Mouse (Mus musculus): ENCODE measurements at regions not wholly inside any gene's neighbourhood (a gene's known extent, or its start where the extent isn't known, plus 50 kb on each side); places are given as distances from the start of the nearest gene placed in this dataset.

DNA sequence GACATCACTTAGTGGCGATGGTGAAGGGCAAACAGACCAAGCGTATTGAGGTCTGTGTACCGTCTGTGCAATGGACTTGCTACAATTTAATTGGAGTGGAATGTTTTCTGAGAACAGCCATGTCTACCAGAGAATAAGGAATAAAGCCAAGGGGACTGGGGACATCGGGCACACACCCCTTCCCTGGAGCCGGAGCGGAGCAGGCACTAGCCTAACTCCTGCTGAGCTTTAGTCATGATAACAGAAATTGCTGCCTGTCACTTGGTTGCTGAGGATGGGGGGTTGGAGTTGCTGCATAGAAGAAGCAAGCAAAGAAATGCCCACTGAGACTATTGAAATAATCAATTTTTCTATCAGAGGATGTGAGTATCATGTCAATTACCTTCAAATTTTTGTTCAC is 549.5 kb upstream of the Mki67 start:
- no peaks in the 10 kb centered on the region for H3K4me1 ChIP-seq (ENCODE audit: control insufficient read depth, insufficient read depth, low read length)
- no peak overlapping the region for H3K27ac ChIP-seq (replicated peaks; ENCODE audit: low read depth, low read length)
- no peak for DNase-seq (ENCODE audit: low spot score)
- no peaks in the 10 kb centered on the region for H3K36me3 ChIP-seq (ENCODE audit: control insufficient read depth, insufficient read depth, low read length)
- H3K27me3 ChIP-seq (ENCODE audit: control insufficient read depth, insufficient read depth, low read length): no peaks in the 10 kb centered on the region
- no peak overlapping the region for H3K4me2 ChIP-seq (ENCODE audit: low read depth, severe bottlenecking)
- no peak for ATAC-seq (ENCODE audit: insufficient number of reproducible peaks, low FRiP score, low TSS enrichment, low read depth)
- H3K9me3 ChIP-seq (ENCODE audit: control insufficient read depth, low read length): no peaks in the 10 kb centered on the region
- no peak overlapping the region for H3K4me3 ChIP-seq (ENCODE audit: low read depth, low read length)
- H3K9ac ChIP-seq (ENCODE audit: low read length): no peak overlapping the region
- WGBS: 58% methylated on average over 6 of the region's 6 CpGs

- no peaks in the 10 kb centered on the region for H3K4me1 ChIP-seq (ENCODE audit: control insufficient read depth, insufficient read depth, low read length)
- WGBS: 87% methylated on average over 7 of the region's 7 CpGs
- H3K4me2 ChIP-seq (ENCODE audit: low read depth, severe bottlenecking): no peak overlapping the region
- no peaks in the 10 kb centered on the region for H3K27me3 ChIP-seq (ENCODE audit: control insufficient read depth, insufficient read depth, low read length)
- no peaks in the 10 kb centered on the region for H3K9me3 ChIP-seq (ENCODE audit: control insufficient read depth, low read length)
- no peak for ATAC-seq (ENCODE audit: insufficient number of reproducible peaks, low FRiP score, low TSS enrichment, low read depth)
- no peak overlapping the region for H3K27ac ChIP-seq (replicated peaks; ENCODE audit: low read depth, low read length)
- no peak for DNase-seq (ENCODE audit: low spot score)
- no peak overlapping the region for H3K4me3 ChIP-seq (ENCODE audit: low read depth, low read length)
- no peak overlapping the region for H3K9ac ChIP-seq (ENCODE audit: low read length)
- no peaks in the 10 kb centered on the region for H3K36me3 ChIP-seq (ENCODE audit: control insufficient read depth, insufficient read depth, low read length)
These were observed 551.7 kb upstream of the Mki67 start for GRCm38 (mm10) chr7:136267716-136268489.

- DNase-seq (ENCODE audit: low spot score) (no peak), ATAC-seq (ENCODE audit: insufficient number of reproducible peaks, low FRiP score, low TSS enrichment, low read depth) (no peak)
- Histone ChIP-seq H3K4me3 (ENCODE audit: low read depth, low read length) (no peak overlapping the region), H3K4me2 (ENCODE audit: low read depth, severe bottlenecking) (no peak overlapping the region), H3K27me3 (ENCODE audit: control insufficient read depth, insufficient read depth, low read length) (no peaks in the 10 kb centered on the region), H3K36me3 (ENCODE audit: control insufficient read depth, insufficient read depth, low read length) (no peaks in the 10 kb centered on the region), H3K9me3 (ENCODE audit: control insufficient read depth, low read length) (no peaks in the 10 kb centered on the region), H3K27ac (replicated peaks; ENCODE audit: low read depth, low read length) (no peak overlapping the region), H3K4me1 (ENCODE audit: control insufficient read depth, insufficient read depth, low read length) (no peaks in the 10 kb centered on the region), H3K9ac (ENCODE audit: low read length) (no peak overlapping the region)
- 78% methylated on average over 10 of the region's 10 CpGs for WGBS
These were observed 559.5 kb upstream of the Mki67 start for GRCm38 (mm10) chr7:136275651-136276050.

DNA sequence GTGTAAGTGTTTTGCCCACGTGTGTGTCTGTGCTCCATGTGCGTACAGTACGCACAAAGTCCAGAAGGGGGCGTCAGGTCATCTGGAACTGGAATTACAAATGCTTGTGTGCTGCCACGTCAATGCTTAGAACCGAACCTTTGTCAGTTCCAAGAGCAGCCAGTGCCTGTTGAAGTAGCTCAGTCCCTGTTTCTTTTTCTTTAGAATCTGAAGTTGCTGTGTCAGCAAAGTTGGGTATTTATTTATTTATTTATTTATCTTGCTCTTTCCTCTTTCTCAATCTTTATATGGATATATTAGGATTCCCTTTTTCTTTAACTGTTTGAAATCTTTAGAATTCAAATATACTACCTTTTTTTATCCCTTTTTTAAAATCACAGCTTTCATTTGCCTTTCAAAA is 567.6 kb upstream of the Mki67 start:
- H3K9me3 ChIP-seq (ENCODE audit: control insufficient read depth, low read length): no peaks in the 10 kb centered on the region
- DNase-seq (ENCODE audit: low spot score): no peak
- H3K4me3 ChIP-seq (ENCODE audit: low read depth, low read length): no peak overlapping the region
- no peak overlapping the region for H3K9ac ChIP-seq (ENCODE audit: low read length)
- no peak for ATAC-seq (ENCODE audit: insufficient number of reproducible peaks, low FRiP score, low TSS enrichment, low read depth)
- no peak overlapping the region for H3K27ac ChIP-seq (replicated peaks; ENCODE audit: low read depth, low read length)
- WGBS: 89% methylated on average over 6 of the region's 6 CpGs
- no peaks in the 10 kb centered on the region for H3K27me3 ChIP-seq (ENCODE audit: control insufficient read depth, insufficient read depth, low read length)
- H3K4me1 ChIP-seq (ENCODE audit: control insufficient read depth, insufficient read depth, low read length): no peaks in the 10 kb centered on the region
- H3K36me3 ChIP-seq (ENCODE audit: control insufficient read depth, insufficient read depth, low read length): no peaks in the 10 kb centered on the region
- no peak overlapping the region for H3K4me2 ChIP-seq (ENCODE audit: low read depth, severe bottlenecking)

DNA sequence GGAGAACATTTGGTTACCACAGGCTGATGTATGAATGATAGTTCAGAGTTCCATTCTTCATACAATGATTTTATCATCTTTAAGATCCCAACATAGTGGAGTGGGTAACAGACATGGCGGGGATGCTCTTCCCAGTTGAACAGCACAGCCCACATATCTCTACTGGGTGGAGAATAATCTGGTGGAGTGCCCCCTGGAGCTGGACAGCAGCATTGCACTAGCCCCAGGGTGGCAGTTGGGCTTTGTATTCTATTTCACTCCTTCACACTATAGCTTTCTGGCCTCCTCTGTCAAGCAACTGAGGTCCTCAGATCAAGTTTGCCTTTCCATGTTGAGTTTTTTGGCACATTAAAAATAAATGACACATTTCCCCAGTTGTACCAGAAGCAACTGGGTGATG is 569.4 kb upstream of the Mki67 start:
- H3K4me2 ChIP-seq (ENCODE audit: low read depth, severe bottlenecking): no peak overlapping the region
- no peak overlapping the region for H3K4me3 ChIP-seq (ENCODE audit: low read depth, low read length)
- WGBS: 100% methylated on average over 1 of the region's 1 CpGs
- DNase-seq (ENCODE audit: low spot score) (no peak), ATAC-seq (ENCODE audit: insufficient number of reproducible peaks, low FRiP score, low TSS enrichment, low read depth) (no peak)
- no peaks in the 10 kb centered on the region for H3K4me1 ChIP-seq (ENCODE audit: control insufficient read depth, insufficient read depth, low read length)
- H3K27me3 ChIP-seq (ENCODE audit: control insufficient read depth, insufficient read depth, low read length): no peaks in the 10 kb centered on the region
- H3K9me3 ChIP-seq (ENCODE audit: control insufficient read depth, low read length): no peaks in the 10 kb centered on the region
- no peak overlapping the region for H3K9ac ChIP-seq (ENCODE audit: low read length)
- no peak overlapping the region for H3K27ac ChIP-seq (replicated peaks; ENCODE audit: low read depth, low read length)
- H3K36me3 ChIP-seq (ENCODE audit: control insufficient read depth, insufficient read depth, low read length): no peaks in the 10 kb centered on the region

DNA sequence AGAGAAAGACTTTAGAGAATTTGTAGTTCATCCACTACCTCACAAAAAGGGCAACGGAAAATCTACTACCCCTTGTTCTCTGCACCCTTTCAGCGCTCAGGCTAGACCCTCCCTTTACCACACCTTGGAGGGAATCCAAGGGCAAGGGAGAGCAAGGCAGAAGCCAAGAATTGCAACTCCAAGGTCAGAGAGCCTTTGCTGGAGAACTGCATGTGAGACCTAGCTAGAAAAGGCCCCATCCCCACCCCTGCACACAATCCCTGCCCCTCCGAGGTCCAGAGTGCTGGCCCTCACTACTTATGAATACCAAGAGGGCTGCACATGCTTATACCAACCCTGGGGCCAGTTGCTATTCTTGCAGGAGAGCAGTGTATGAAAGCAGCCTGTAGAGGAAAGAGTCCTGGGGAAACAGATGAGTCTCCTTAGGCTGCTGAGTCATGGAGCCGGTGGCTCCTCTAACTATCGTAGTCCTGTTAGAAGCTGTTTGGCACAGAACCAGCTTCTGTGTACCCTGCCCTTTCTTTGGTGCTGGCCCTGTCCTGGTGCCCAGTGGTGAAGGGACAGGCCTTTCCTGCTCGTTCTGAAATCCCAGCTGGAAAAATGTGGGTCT is 577.5 kb upstream of the Mki67 start:
- H3K4me1 ChIP-seq (ENCODE audit: control insufficient read depth, insufficient read depth, low read length): no peaks in the 10 kb centered on the region
- H3K4me3 ChIP-seq (ENCODE audit: low read depth, low read length): no peak overlapping the region
- H3K27me3 ChIP-seq (ENCODE audit: control insufficient read depth, insufficient read depth, low read length): no peaks in the 10 kb centered on the region
- no peaks in the 10 kb centered on the region for H3K36me3 ChIP-seq (ENCODE audit: control insufficient read depth, insufficient read depth, low read length)
- no peaks in the 10 kb centered on the region for H3K9me3 ChIP-seq (ENCODE audit: control insufficient read depth, low read length)
- no peak for ATAC-seq (ENCODE audit: insufficient number of reproducible peaks, low FRiP score, low TSS enrichment, low read depth)
- no peak for DNase-seq (ENCODE audit: low spot score)
- H3K4me2 ChIP-seq (ENCODE audit: low read depth, severe bottlenecking): no peak overlapping the region
- WGBS: 77% methylated on average over 6 of the region's 6 CpGs
- H3K27ac ChIP-seq (replicated peaks; ENCODE audit: low read depth, low read length): no peak overlapping the region
- no peak overlapping the region for H3K9ac ChIP-seq (ENCODE audit: low read length)

DNA sequence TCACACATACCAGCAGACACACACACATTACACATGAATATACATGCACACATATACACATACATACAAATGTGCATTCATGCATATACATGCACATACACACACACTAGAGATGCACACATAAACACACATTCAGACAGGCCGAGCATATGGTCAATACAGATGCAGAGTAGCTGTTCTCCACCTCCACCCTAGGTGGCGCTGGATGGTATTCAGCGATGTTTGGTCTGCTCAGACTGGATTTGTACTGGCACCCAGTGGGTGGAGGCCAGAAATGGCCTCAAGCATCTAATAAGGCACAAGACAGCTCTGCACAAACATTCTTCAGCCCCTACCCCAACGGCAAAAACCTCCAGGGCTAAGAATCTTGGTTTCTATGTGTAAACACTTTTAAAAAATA is 578.3 kb upstream of the Mki67 start:
- Histone ChIP-seq H3K9me3 (ENCODE audit: control insufficient read depth, low read length) (no peaks in the 10 kb centered on the region), H3K27me3 (ENCODE audit: control insufficient read depth, insufficient read depth, low read length) (no peaks in the 10 kb centered on the region), H3K27ac (replicated peaks; ENCODE audit: low read depth, low read length) (no peak overlapping the region), H3K9ac (ENCODE audit: low read length) (no peak overlapping the region), H3K36me3 (ENCODE audit: control insufficient read depth, insufficient read depth, low read length) (no peaks in the 10 kb centered on the region), H3K4me2 (ENCODE audit: low read depth, severe bottlenecking) (no peak overlapping the region), H3K4me3 (ENCODE audit: low read depth, low read length) (no peak overlapping the region), H3K4me1 (ENCODE audit: control insufficient read depth, insufficient read depth, low read length) (no peaks in the 10 kb centered on the region)
- WGBS: 35% methylated on average over 4 of the region's 4 CpGs
- ATAC-seq (ENCODE audit: insufficient number of reproducible peaks, low FRiP score, low TSS enrichment, low read depth) (no peak), DNase-seq (ENCODE audit: low spot score) (peak; percentile 60)

DNA sequence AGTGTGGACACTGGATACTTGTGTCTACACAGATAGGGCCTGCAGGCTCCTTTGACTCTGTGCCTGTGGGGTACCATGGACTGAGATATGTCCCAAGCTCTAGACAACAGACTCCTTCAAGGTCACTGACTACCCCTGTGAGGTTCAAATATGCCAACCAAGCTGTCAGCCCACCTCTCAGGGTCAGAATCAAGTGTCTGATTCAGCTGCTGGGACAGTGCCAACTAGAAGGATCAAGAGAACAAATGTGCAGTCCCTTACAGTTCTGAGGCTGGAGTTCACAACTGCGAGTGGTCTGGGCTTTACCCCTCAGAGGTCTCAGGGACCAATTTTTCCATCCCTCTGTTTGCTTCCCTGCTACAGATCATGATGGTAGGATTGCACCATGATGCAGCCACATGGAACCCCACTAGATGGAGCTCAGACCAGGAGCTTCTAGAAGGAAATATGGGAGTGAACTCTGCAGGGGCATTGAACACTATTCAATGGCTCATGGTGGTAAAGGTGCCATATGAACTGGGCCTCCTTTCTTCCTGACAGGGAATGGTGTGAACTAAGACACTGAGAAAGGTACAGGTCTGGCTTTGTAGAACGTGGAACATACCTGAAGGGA is 581.8 kb upstream of the Mki67 start:
- Histone ChIP-seq H3K36me3 (ENCODE audit: control insufficient read depth, insufficient read depth, low read length) (no peaks in the 10 kb centered on the region), H3K27ac (replicated peaks; ENCODE audit: low read depth, low read length) (no peak overlapping the region), H3K4me1 (ENCODE audit: control insufficient read depth, insufficient read depth, low read length) (no peaks in the 10 kb centered on the region), H3K9ac (ENCODE audit: low read length) (no peak overlapping the region), H3K9me3 (ENCODE audit: control insufficient read depth, low read length) (no peaks in the 10 kb centered on the region), H3K4me2 (ENCODE audit: low read depth, severe bottlenecking) (no peak overlapping the region), H3K4me3 (ENCODE audit: low read depth, low read length) (no peak overlapping the region), H3K27me3 (ENCODE audit: control insufficient read depth, insufficient read depth, low read length) (no peaks in the 10 kb centered on the region)
- 76% methylated on average over 2 of the region's 2 CpGs for WGBS
- ATAC-seq (ENCODE audit: insufficient number of reproducible peaks, low FRiP score, low TSS enrichment, low read depth) (no peak), DNase-seq (ENCODE audit: low spot score) (no peak)

Measured in limb, embryonic 11.5 days (tissue).